Mouse (Mus musculus) B cell, adult 2 months (primary cell): ENCODE data around the gene Cd47.

Experiments
- DNase-seq, 2 experiments: peaks; one replicate each; pipeline ENCODE4 v3.0.0; 2022

The Cd47 gene

GRCm38 (mm10) chr16:49915532-49916476, 115.5 kb downstream of the Cd47 start:
- DNase-seq = no peak

- no peak for DNase-seq
These were observed 119.9 kb downstream of the Cd47 start for GRCm38 (mm10) chr16:49920191-49920590.

- DNase-seq = no peak
These were observed 121.3 kb downstream of the Cd47 start for GRCm38 (mm10) chr16:49921677-49922076.

GRCm38 (mm10) chr16:49922098-49922497, 121.8 kb downstream of the Cd47 start:
- DNase-seq = no peak

GRCm38 (mm10) chr16:49923720-49924119, 123.4 kb downstream of the Cd47 start:
- DNase-seq = no peak

GRCm38 (mm10) chr16:49924941-49925340, 124.6 kb downstream of the Cd47 start:
- no peak for DNase-seq

GRCm38 (mm10) chr16:49933274-49933673, 132.9 kb downstream of the Cd47 start:
- DNase-seq = no peak

GRCm38 (mm10) chr16:49936008-49936443, 135.7 kb downstream of the Cd47 start:
- no peak for DNase-seq

- no peak for DNase-seq
These were observed 136.5 kb downstream of the Cd47 start for GRCm38 (mm10) chr16:49936793-49937192.

- no peak for DNase-seq
These were observed 137.2 kb downstream of the Cd47 start for GRCm38 (mm10) chr16:49937218-49938165.

- no peak for DNase-seq
These were observed 138.4 kb downstream of the Cd47 start for GRCm38 (mm10) chr16:49938483-49939301.

- DNase-seq = no peak
These were observed 139.0 kb downstream of the Cd47 start for GRCm38 (mm10) chr16:49939376-49939775.

- DNase-seq = no peak
These were observed 140.1 kb downstream of the Cd47 start for GRCm38 (mm10) chr16:49940473-49940872.

GRCm38 (mm10) chr16:49941031-49941430, 140.7 kb downstream of the Cd47 start:
- no peak for DNase-seq

- DNase-seq = no peak
These were observed 143.4 kb downstream of the Cd47 start for GRCm38 (mm10) chr16:49943726-49944125.

- DNase-seq = no peak
These were observed 144.8 kb downstream of the Cd47 start for GRCm38 (mm10) chr16:49945084-49945483.

GRCm38 (mm10) chr16:49947049-49947448, 146.7 kb downstream of the Cd47 start:
- DNase-seq = no peak

GRCm38 (mm10) chr16:49947610-49948009, 147.3 kb downstream of the Cd47 start:
- DNase-seq = no peak

- DNase-seq = no peak
These were observed 148.0 kb downstream of the Cd47 start for GRCm38 (mm10) chr16:49948287-49948686.

- no peak for DNase-seq
These were observed 148.9 kb downstream of the Cd47 start for GRCm38 (mm10) chr16:49949261-49949660.

GRCm38 (mm10) chr16:49950340-49950739, 150.0 kb downstream of the Cd47 start:
- DNase-seq = no peak

- no peak for DNase-seq
These were observed 151.0 kb downstream of the Cd47 start for GRCm38 (mm10) chr16:49951288-49951691.
